Mouse (Mus musculus) limb, embryonic 11.5 days (tissue): ENCODE data around the gene Eif2b4. TPM values are rescaled to one million over a fixed set of nuclear protein-coding genes. Genes with fewer than 3 reads are reported as not detected.

Experiments used
- polyA plus RNA-seq: library from polyadenylated mRNA; unstranded; fragments of >200 nt; fragmentation: Nextera tagmentation; extraction: Ambion mirVana; gene quantifications from 2 replicates; pipeline ENCODE4 v1.2.1, GENCODE M21; 2014

Gene Eif2b4
- polyA plus RNA-seq, 1 experiment from 2014 or later = 73.0 TPM

Other genes starting within 250 kb of the Eif2b4 start
- gene Cgref1, start 247.8 kb downstream of the Eif2b4 start, polyA plus RNA-seq = 2.2 and 2.7 TPM in 2 replicates
- gene Preb, start 233.1 kb downstream of the Eif2b4 start, polyA plus RNA-seq = 96.5 and 101 TPM in 2 replicates
- not detected in 2 replicates for gene Tcf23, start 224.8 kb downstream of the Eif2b4 start, polyA plus RNA-seq
- 75.0 and 83.9 TPM in 2 replicates for gene Atraid, start 145.1 kb downstream of the Eif2b4 start, polyA plus RNA-seq
- 8.0 and 8.6 TPM in 2 replicates for gene Slc5a6, start 144.5 kb downstream of the Eif2b4 start, polyA plus RNA-seq
- 33.7 and 36.1 TPM in 2 replicates for gene Cad, start 138.7 kb downstream of the Eif2b4 start, polyA plus RNA-seq
- not detected in 2 replicates for gene Dnajc5g, start 87.1 kb downstream of the Eif2b4 start, polyA plus RNA-seq
- gene Slc30a3, start 85.2 kb downstream of the Eif2b4 start, polyA plus RNA-seq = 0.20 TPM in 1 of 2 replicates, not detected in the other
- gene Trim54, start 76.7 kb downstream of the Eif2b4 start, polyA plus RNA-seq = 0.30 and 0.65 TPM in 2 replicates
- not detected in 2 replicates for gene Ucn, start 54.6 kb downstream of the Eif2b4 start, polyA plus RNA-seq
- gene Mpv17, start 39.2 kb downstream of the Eif2b4 start, polyA plus RNA-seq = 55.6 and 56.6 TPM in 2 replicates
- gene Gm29609, start 13.5 kb downstream of the Eif2b4 start, polyA plus RNA-seq = 1.1 and 1.8 TPM in 2 replicates
- 89.2 and 104 TPM in 2 replicates for gene Gtf3c2, start 13.3 kb downstream of the Eif2b4 start, polyA plus RNA-seq
- gene Snx17, start 203 bp downstream of the Eif2b4 start, polyA plus RNA-seq = 138 and 144 TPM in 2 replicates
- 5.5 and 6.2 TPM in 2 replicates for gene Zfp513, start 8.9 kb upstream of the Eif2b4 start, polyA plus RNA-seq
- 154 and 159 TPM in 2 replicates for gene Ppm1g, start 27.3 kb upstream of the Eif2b4 start, polyA plus RNA-seq
- gene Nrbp1, start 47.4 kb upstream of the Eif2b4 start, polyA plus RNA-seq = 119 and 124 TPM in 2 replicates
- 0.38 and 0.49 TPM in 2 replicates for gene Gm9970, start 47.8 kb upstream of the Eif2b4 start, polyA plus RNA-seq
- 23.3 and 24.9 TPM in 2 replicates for gene Krtcap3, start 58.3 kb upstream of the Eif2b4 start, polyA plus RNA-seq
- 45.7 and 51.3 TPM in 2 replicates for gene Ift172, start 97.7 kb upstream of the Eif2b4 start, polyA plus RNA-seq
- gene Fndc4, start 102.7 kb upstream of the Eif2b4 start, polyA plus RNA-seq = 64.3 and 79.4 TPM in 2 replicates
- gene Gckr, start 104.0 kb upstream of the Eif2b4 start, polyA plus RNA-seq = 0.16 TPM in 1 of 2 replicates, not detected in the other